Mouse (Mus musculus): ENCODE measurements at regions not wholly inside any gene's neighbourhood (a gene's known extent, or its start where the extent isn't known, plus 50 kb on each side); places are given as distances from the start of the nearest gene placed in this dataset.

- DNase-seq, result no peak
Observed at GRCm38 (mm10) chr11:114419002-114419401, 249.3 kb upstream of the Rpl38 start.

GRCm38 (mm10) chr11:114416168-114416567 is 252.2 kb upstream of the Rpl38 start:
- DNase-seq, result peak; percentile 62

- no peak for DNase-seq
Observed at GRCm38 (mm10) chr11:114404401-114404800, 263.9 kb upstream of the Rpl38 start.

- DNase-seq, result peak; percentile 43
Observed at GRCm38 (mm10) chr11:114402556-114403320, 265.6 kb upstream of the Rpl38 start.

- no peak for DNase-seq
Observed at GRCm38 (mm10) chr11:114400701-114401100, 267.6 kb upstream of the Rpl38 start.

GRCm38 (mm10) chr11:114392161-114392560 is 276.2 kb upstream of the Rpl38 start:
- no peak for DNase-seq

- DNase-seq, result no peak
Observed at GRCm38 (mm10) chr11:114391553-114391952, 276.8 kb upstream of the Rpl38 start.

GRCm38 (mm10) chr11:114387091-114387490 is 281.2 kb upstream of the Rpl38 start:
- DNase-seq, result no peak

GRCm38 (mm10) chr11:114379411-114379824 is 288.9 kb upstream of the Rpl38 start:
- peak; percentile 27 for DNase-seq

GRCm38 (mm10) chr11:114375921-114376320 is 292.4 kb upstream of the Rpl38 start:
- peak; percentile 77 for DNase-seq

- no peak for DNase-seq
Observed at GRCm38 (mm10) chr11:114370708-114371107, 297.6 kb upstream of the Rpl38 start.

GRCm38 (mm10) chr11:114367779-114368178 is 300.5 kb upstream of the Rpl38 start:
- DNase-seq, result no peak

- no peak for DNase-seq
Observed at GRCm38 (mm10) chr11:114360946-114361345, 294.1 kb upstream of the Sdk2 start.

- DNase-seq, result no peak
Observed at GRCm38 (mm10) chr11:114360321-114360720, 293.5 kb upstream of the Sdk2 start.

- peak; percentile 35 for DNase-seq
Observed at GRCm38 (mm10) chr11:114352146-114352795, 285.4 kb upstream of the Sdk2 start.

- no peak for DNase-seq
Observed at GRCm38 (mm10) chr11:114336839-114337484, 270.1 kb upstream of the Sdk2 start.

- no peak for DNase-seq
Observed at GRCm38 (mm10) chr11:114335950-114336838, 269.3 kb upstream of the Sdk2 start.

- peak; percentile 28 for DNase-seq
Observed at GRCm38 (mm10) chr11:114331579-114332150, 264.8 kb upstream of the Sdk2 start.

GRCm38 (mm10) chr11:114330316-114330715 is 263.5 kb upstream of the Sdk2 start:
- DNase-seq, result no peak

GRCm38 (mm10) chr11:114322627-114323026 is 255.8 kb upstream of the Sdk2 start:
- DNase-seq, result no peak

- no peak for DNase-seq
Observed at GRCm38 (mm10) chr11:114321974-114322373, 255.1 kb upstream of the Sdk2 start.

- no peak for DNase-seq
Observed at GRCm38 (mm10) chr11:114321527-114321926, 254.7 kb upstream of the Sdk2 start.
